Mouse (Mus musculus) T-helper 17 cell (primary cell): ENCODE measurements around the gene Moxd1.
"Not testable (repeated sequence)": the region's sequence is repeated elsewhere in the genome, so short reads cannot be mapped to it uniquely, and the experiment has no call there.

Source experiments
- in situ Hi-C, 2 experiments: fragments of 300-600 bp; cut with MboI, MseI; formaldehyde crosslinking; loops; 1 replicate in 1 of 2; 2 replicates in 1 of 2; pipeline ENCODE4 v1.15.1; 2025; ENCODE audit warnings: high pct_unique_total_duplicates in 2 of 2

Moxd1 gene

DNA sequence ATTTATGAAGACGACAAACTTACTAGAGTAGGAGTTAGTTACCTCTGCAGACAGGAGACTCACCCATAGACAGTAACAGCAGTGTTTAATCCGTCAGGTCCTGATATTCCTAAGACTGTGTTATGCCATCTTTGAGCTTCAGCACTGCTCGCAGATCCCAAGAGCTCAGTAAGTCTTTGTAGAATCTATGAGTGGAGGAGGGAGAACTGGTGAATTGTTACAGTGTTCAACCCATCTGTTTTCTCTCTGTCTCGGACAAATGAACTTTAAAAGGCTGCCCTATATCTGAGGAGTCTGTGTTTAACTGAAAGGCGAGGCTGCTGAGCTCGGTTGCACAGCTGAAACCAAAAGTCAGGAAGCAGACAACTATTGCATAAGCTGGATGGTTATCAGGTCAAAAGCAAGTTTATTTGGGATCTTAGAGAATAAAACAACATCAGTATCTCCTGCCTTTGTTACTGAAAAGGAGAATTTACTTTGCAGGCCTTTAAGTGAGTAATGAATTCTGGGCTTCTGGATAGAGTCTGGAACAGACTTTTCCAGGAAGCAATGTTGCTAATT is 47.8 kb downstream of the Moxd1 start:
- in situ Hi-C loops, result no loop called here

DNA sequence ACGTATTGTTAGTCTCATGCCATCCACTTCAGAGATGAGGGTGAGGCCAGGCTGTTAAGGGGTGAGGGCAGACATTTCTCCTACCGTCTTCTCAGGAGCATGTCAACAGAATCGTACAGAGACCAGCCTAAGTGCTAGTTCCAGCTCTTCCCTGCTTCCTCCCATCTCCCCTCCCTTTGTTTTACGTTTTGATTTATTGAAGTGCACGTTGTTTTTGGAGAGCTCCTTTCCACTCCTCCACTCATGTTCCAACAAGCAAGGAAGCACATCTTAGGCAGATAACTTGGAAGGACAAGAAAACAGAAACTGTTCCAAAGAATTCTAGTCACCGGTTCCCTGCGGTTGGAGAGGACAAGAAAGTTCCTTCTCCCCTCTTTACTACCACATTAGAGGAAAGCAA is 52.9 kb downstream of the Moxd1 start:
- in situ Hi-C loops, result no loop called here

DNA sequence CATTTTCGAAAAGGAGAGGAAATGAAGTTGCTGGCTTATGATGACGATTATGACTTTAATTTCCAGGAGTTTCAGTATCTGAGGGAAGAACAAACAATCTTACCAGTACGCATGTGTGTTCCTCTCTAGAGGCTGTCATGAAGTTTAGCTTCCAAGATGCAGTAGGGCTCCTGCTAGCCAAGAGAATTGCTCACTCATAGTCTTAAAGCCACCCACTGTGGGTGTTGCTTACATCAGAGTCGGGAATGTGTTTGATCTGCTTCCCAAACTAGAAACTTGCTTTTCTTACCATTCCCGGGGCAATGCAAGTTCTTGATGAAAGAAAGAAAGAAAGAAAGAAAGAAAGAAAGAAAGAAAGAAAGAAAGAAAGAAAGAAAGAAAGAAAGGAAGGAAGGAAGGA is 59.3 kb downstream of the Moxd1 start:
- in situ Hi-C loops, result no loop called here

DNA sequence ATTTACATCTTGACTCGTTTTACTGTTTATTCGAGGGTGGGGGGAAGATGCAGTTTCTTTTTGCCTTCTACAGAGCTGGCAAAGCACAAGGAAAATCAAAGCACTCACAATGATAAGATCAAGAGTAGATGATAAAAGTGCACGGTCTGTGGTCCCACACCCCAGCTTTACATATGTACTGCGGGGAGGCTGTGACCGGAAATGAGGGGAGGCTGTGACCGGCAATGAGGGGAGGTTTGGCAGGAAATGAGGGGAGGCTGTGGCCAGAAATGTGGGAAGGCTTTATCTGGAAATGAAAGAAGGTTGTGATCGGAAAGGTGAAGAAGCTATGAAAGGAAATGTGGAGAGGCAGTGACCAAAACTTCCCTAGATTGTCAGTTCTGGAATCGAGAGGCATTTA is 68.3 kb downstream of the Moxd1 start:
- in situ Hi-C loops, result no loop called here

DNA sequence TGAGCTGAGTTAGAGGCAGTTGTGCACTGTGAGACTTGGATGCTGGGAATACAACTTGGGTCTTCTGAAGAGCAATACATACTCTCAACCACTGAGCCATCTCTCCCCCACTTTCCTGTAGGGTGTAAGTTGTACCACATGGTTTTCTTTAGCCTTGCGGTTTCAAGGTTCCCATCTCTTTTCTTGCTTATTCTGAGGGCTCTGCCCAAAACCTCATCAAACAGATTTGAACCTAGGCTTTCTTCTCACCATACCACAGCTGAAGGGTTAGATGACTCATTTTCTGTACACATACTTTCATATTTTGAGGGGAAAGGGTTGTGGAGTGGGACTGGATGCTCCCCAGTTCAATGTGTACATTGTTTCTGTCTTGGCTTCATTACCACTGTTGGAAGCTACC is 69.4 kb downstream of the Moxd1 start:
- in situ Hi-C loops, result no loop called here

DNA sequence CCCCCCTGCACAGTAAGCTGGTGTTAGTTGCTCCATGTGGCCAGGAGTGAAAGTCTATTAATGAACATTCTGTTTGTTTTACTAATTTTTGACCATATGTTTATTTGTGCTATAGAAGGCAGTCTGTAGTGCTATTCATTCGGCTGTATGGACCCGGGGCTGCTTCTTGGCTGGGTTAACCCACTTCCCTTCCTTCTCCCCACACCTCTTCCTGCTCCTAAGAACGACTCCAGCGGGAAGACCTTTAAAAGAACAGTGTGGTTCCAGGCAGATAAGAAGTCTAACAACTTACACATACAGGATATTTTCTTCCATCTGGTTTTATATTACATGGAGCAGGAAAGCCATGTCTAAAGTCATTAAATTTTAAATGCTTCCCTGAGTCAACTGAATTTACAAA is 73.3 kb downstream of the Moxd1 start:
- in situ Hi-C loops, result no loop called here

DNA sequence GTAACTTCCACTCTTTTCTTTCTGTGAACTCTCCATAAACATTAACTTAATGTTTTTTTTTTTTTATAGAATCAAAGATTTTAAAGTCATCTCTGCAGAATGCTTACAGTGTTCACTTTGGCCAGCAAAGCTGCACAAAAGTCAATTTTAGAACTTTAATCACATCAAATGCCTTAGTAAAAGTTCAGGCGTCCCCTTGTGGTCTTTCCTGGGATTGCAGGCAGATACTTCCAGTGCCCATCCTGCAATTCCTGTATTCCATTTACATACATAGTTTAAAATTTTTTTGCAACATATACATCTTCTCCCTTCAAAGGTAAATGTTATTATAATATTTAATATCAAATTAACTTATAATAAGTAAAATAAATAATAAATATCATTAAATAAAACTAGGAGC is 74.5 kb downstream of the Moxd1 start:
- in situ Hi-C loops, result no loop called here

DNA sequence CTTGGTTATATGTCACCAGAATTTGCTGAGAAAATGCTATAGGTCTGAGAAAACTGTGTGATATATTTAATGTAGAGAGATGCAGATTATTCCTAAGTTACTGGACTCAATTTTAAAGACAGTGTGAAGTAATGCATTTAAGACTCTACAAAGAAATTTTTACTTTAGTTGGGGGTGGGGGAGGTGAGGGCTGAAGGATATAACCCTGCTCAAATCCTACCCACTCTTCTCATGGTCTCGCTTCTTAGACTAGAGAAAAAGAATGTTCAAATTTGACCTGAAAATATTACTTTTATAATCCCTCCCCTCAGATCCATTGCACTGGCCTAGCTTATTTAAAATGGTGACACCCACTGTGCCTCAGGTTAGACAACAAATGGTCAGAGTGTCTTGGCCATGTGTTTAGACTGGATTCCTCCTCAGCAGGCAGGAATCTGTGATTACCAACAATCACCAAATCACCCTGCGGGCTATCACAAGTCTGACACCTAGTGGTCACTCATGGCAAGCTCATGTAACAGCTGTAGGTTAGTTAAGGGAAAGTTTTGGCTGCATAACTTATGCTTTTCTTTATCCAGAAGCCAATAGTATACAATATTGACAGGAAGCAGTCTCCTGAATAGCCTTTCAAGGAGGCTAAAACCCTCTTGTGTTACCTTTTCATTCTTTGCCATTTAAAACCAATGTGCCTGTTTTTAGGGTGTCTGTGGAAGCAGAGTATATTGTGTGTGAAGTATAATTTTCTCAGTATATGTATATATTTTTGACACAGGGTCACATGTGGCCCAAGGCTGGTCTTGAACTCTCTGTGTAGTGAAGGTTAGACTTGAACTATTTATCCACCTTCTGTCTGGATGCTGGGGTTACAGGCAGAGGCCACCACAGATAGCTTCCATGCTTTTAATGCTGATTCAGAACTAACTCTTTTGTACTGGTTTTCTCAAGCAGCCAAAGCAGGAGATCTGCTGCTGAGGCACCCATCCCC is 75.2 kb downstream of the Moxd1 start:
- in situ Hi-C loops, result no loop called here

DNA sequence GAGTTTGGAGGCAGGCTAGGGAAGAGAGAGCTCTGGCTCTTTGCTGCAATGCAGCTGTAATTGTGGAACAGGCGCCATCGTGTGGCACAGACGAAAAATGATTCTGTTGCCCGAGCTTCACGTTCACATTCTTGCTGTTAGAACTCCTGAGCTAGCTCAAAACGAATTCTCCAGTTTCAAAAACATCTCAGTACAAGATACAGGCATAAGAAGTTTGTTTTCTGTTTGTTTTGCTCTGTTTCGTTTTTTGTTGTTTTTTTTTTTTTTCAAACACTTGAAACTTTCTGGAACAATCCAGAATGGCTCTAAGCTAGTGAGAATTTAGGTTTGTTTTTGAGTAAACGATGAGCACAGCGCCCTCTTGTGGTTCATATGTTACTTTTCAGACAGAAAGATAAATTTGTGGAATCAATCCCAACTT is 88.9 kb downstream of the Moxd1 start:
- in situ Hi-C loops, result loop anchor here in 1 of 2 experiments (5.0 kb wide), 2 partner anchors 495 to 500 kb away; no protein-coding TSS in a partner anchor

DNA sequence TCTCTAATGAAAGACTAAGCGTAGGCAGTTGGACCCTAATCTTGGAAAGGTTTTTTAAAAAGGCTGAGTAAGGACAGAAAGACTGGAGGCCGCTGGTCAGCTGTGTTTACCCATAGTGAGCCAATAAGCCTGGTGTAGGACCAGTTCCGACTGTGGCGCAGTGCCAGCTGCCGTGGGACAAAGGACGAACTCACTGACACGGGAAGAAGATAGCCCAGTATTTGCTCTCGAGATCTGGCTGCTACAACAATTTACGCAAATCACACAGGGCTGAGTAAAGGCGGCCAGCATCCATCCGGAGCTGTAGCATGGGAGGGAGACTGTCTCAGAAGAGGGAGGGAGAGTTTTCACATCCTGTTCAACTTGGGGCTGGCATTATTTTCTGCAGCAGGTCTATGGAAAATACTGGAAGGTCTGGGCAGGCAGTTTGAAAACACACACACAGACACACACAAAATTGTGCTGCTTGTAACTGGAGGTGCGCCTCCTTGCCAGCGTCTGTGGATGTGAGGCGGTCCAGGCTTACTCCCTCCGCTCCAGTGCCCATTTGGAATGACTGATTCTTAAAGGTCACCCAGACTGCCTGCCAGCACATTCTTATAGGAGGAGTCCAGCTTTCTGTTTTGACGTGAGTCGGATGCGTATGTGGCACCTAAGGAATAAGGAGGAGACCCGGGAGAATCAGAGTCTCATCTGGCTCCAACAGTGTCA is 94.0 kb downstream of the Moxd1 start:
- in situ Hi-C loops, result no loop called here

DNA sequence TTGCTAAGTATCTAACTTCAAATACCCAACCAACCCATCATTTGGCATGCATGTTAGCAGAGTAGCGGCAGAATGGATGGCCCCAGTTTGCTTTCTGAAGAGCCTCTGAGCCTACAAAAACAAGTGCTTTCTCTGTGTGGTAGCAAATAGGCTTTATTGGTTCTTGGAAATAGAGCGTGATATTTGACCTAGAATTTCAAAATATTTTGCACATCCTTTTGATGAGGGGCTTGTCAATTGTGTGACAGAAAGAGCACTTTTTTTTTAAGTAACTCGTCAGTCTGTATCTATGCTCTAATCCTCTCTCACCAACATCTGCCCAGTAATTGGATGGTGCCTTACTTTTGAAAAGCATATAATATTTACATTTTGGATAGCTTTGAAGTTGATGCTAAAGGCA is 97.0 kb downstream of the Moxd1 start:
- in situ Hi-C loops, result loop anchor here in 1 of 2 experiments (5.0 kb wide), 1 partner anchor 812 kb away; no protein-coding TSS in a partner anchor

DNA sequence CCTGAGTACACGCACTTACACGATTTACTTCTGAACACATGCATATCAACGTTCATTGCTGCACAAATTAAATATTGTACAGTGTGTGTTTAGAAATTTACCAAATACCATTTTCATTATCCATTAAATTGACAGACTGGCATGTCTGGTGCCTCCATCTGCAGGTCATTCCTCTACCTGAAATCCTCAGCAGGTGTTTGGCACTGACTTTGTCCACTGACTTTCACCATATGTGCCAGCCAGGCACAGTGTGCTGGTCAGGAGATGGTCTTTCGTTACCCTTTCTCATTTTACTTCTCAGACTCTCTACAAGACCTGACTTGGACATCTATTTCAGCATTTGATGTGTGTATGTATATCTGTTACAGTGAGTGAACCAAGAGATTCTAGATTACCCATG is 99.7 kb downstream of the Moxd1 start:
- in situ Hi-C loops, result loop anchor here in 1 of 2 experiments (5.0 kb wide), 1 partner anchor 809 kb away; no protein-coding TSS in a partner anchor

DNA sequence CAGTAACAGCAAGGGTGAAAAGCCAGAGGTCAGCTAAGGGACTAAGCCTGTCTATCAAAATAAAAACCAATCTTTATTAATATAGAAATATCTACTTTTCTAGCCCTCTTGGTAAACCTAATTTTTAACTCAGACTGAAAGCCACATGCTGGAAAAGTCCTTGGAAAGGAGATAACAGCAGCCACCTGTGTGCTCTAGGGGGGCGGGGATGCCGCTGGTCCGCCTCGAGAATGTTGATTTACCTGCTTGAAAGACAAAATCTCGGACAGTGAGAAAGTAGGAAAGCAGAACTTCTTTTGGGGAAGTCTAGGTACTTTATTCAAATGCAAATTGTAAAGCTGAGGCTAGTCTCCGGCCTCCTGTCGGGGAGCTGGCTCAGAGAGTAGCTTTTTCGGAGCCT is 103.9 kb downstream of the Moxd1 start:
- in situ Hi-C loops, result not testable (repeated sequence)

DNA sequence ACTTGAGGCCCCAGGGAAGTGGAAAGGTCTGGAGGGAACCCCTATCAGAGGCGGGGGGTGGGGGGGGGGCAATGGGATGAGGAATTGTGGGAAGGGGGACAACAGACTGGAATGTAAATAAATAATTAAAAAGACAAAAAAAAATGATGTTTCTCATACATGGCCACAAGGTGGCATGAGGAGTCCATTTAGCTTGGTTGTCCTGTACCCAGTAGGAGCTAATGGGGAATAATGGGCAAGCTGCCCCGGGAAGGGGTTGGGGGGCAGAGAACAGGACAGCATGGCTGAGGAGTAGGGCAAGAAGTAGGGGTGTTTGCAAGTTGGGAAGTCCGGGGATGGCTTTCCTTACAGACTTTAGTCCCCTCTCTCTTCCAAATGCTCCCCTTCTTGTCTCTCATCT is 109.5 kb downstream of the Moxd1 start:
- in situ Hi-C loops, result loop anchor here in 1 of 2 experiments (10.0 kb wide), 1 partner anchor 282 kb away; no protein-coding TSS in a partner anchor

DNA sequence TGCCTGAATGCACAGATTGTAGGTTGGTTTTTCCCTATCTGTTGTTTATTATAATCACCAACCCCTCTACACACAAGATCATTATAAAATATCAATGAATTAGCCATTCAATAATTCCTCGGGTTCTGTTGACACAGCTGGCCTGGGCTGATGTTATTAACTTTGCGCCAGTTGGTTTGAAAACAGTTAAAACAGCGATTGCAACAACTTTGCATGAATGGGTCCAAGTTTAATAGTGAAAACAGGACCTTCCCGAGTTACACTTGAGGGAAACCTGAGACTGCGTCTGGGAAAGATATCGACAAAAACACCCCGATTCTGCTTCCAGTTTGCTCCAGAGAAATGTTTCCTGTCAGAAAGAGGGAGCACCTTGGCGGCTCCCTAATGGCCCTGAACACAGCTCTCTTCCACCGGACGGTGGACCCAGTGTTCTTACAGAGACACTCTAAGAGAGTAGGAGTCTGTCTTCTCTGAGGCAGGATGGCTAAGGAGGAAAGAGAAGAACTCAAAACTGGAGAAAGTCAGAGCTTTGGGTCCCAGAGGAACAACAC is 116.4 kb downstream of the Moxd1 start:
- in situ Hi-C loops, result loop anchor here in 1 of 2 experiments (10.0 kb wide), 1 partner anchor 275 kb away; no protein-coding TSS in a partner anchor

DNA sequence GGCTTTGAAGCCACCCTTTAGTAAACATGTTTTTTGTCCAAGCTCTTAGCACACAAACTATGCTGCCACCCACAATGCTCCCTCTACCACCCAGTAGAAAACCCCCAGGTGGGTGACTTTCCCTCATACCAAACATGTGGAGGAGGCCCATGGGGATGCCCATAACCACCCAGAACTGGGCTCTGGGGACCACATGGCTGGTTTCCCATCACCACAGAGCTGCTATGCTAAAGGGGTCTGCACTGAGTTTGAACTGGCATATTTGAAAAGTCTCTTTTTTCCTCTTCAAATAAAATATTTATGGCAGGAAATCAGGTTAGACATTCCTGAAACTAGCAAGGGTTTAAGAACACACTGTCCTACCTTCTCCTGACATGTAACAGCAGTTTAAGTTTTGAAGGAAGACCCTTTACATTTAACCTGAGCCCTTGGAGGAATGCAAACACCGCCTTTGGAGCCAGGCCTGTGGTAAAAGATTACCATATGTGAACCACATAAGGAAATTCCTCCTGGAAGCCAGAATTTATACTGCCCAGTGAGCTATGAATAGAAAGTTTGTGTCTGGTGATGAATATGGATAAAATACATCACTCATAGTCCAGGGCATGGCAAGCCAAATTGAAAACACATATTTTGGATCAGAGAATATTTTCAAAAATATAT is 117.4 kb downstream of the Moxd1 start:
- in situ Hi-C loops, result no loop called here

DNA sequence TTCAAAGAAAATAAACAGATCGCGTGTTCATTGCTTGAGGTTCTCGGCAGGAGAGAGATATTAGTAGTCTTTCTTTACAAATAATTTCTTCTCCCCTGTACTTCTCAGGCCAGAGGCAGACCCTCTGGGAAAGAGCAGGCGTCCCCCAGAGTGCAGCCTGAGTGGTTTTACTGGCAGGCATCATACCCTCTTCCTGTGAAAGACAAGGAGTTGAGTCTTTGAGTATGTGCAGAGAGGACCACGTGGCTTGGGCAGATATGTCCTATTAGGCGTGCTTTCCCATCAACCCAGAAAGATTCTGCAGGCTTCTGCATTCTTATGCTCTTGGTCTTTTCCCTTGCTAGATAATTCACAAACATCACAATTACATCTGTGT is 117.9 kb downstream of the Moxd1 start:
- in situ Hi-C loops, result no loop called here

DNA sequence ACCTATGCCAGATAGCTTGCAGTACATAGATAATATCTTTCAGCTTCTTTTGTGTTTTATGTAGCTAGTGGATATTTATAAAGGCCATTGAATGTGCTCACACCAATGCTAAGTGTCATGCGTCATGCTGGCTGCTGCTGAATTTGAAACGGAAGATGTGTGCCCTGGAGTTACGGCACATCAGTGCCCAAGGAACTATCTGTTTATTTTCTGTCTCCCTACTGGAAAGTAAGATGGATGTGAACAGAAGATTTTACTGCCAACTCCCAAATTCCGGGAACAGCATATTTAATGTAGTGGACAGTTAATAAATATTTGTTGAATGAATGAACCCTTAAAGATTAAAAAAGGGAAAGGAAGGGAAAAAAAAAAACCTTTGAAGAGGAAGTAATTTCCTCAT is 119.8 kb downstream of the Moxd1 start:
- in situ Hi-C loops, result no loop called here
